Mouse (Mus musculus): ENCODE measurements at regions not wholly inside any gene's neighbourhood (a gene's known extent, or its start where the extent isn't known, plus 50 kb on each side); places are given as distances from the start of the nearest gene placed in this dataset.

DNA sequence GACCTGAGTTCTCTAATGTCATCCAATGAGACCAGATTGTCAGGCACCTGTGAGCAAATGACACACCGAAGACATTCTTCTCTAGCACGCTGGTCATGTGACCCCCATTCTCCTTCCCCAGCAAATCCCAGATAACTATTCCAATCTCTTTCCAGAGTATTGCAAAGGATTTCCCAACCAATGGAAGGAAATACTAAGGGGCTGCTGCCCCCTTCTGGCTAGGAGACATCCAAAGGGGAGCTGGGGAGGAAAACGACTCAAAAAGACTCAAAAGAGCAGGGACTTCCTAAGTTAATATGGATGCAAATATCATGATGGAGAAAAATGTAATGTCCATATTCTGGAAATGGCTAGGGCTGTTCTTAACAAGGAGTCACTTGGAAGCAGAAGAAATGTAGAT lies 129.5 kb downstream of the Kcna5 start:
- Histone ChIP-seq H3K4me3 (ENCODE audit: low read length) (no peak overlapping the region), H3K27ac (ENCODE audit: low read depth, low read length) (no peak overlapping the region), H3K9me3 (ENCODE audit: control insufficient read depth, low read length) (no peaks in the 10 kb centered on the region), H3K36me3 (ENCODE audit: control insufficient read depth, insufficient read depth, low read length) (no peaks in the 10 kb centered on the region), H3K4me2 (ENCODE audit: low read length) (no peak overlapping the region), H3K4me1 (ENCODE audit: control insufficient read depth, insufficient read depth, low read depth, low read length) (no peaks in the 10 kb centered on the region), H3K9ac (ENCODE audit: low read depth, low read length) (no peak overlapping the region), H3K27me3 (replicated peaks; ENCODE audit: control insufficient read depth, insufficient read depth, low read length) (no peaks in the 10 kb centered on the region)
- 47% methylated on average over 3 of the region's 3 CpGs for WGBS
- ATAC-seq = no peak

DNA sequence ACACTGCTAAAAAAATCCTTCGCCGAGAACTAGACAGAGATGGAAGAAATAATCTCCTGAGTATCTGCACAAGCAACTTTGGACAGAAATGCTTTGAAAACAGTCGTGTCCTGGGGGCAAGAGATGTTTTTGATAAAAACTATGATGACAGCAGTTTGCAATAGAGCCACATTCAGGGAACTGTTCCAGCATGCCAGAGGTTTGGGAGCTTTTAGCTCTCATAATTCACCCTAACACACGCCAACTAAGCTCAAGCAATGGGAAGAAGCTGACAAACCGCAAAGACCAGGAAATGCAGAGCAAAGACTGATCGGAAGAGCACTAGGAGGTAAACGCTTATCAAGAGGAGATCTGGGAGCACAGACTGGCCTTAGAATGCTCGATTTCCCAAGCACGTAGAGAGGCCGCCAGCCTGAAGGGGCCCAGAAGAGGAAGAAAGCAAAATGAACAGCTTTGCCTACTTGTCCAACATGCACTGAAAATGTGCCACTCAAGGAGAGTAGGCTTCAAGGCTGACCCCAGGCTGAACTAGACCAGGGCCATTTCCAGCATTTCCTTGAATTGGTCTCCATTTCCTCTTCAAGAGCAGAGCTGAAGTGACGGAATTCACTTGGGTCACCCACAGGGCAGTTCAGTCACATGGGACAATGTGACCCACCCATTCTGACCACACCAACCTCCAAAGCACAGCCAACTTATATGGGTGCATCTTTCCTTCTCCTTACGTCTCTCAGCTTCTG lies 130.7 kb downstream of the Kcna5 start:
- H3K4me2 ChIP-seq (ENCODE audit: low read length) = no peak overlapping the region
- H3K4me3 ChIP-seq (ENCODE audit: low read length) = no peak overlapping the region
- H3K4me1 ChIP-seq (ENCODE audit: control insufficient read depth, insufficient read depth, low read depth, low read length) = no peaks in the 10 kb centered on the region
- H3K36me3 ChIP-seq (ENCODE audit: control insufficient read depth, insufficient read depth, low read length) = no peaks in the 10 kb centered on the region
- WGBS = 80% methylated on average over 12 of the region's 12 CpGs
- H3K27me3 ChIP-seq (replicated peaks; ENCODE audit: control insufficient read depth, insufficient read depth, low read length) = no peaks in the 10 kb centered on the region
- no peak for ATAC-seq
- no peaks in the 10 kb centered on the region for H3K9me3 ChIP-seq (ENCODE audit: control insufficient read depth, low read length)
- H3K9ac ChIP-seq (ENCODE audit: low read depth, low read length) = no peak overlapping the region
- H3K27ac ChIP-seq (ENCODE audit: low read depth, low read length) = no peak overlapping the region

DNA sequence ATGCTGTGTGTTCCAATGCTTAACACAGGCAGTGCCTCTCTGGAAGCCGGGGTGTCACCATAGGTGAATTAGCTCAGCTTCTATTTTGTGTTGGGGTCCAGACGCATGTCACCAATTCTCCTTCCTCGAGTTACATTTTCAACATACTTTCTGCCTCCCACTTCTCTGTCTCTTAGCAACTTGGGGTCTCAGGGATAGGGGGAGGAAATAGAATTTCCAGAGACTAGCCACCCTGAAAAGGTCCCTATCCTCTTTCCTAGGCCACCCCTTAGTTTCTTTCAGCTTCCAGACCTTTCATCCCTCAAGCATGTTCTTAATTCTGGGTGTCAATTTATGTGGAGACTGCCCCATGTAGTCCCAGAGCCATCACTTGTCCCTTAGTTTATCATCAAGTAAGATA lies 135.6 kb downstream of the Kcna5 start:
- no peak for ATAC-seq
- Histone ChIP-seq H3K27ac (ENCODE audit: low read depth, low read length) (no peak overlapping the region), H3K4me1 (ENCODE audit: control insufficient read depth, insufficient read depth, low read depth, low read length) (no peaks in the 10 kb centered on the region), H3K4me3 (ENCODE audit: low read length) (no peak overlapping the region), H3K9ac (ENCODE audit: low read depth, low read length) (no peak overlapping the region), H3K9me3 (ENCODE audit: control insufficient read depth, low read length) (no peaks in the 10 kb centered on the region), H3K27me3 (replicated peaks; ENCODE audit: control insufficient read depth, insufficient read depth, low read length) (no peaks in the 10 kb centered on the region), H3K4me2 (ENCODE audit: low read length) (no peak overlapping the region), H3K36me3 (ENCODE audit: control insufficient read depth, insufficient read depth, low read length) (no peaks in the 10 kb centered on the region)
- 66% methylated on average over 3 of the region's 3 CpGs for WGBS

DNA sequence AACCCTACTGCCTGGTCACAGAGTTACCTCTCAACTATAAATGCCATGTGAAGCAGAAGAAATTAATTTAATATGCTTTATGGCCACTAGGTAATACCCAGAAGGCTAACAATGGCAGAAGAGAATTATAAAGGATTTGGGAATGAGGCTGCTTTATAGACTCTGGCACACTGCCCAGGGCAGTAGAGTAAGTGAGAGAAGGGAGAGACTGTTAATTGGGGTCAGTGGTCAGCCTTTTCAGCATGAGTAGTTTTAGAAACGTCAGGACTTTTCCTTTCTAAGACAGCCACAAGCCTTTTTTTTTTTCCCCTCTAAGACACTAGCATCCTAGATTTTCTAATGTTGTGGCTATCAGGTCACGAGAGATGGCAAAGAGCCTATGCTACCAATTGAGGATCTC lies 136.6 kb downstream of the Kcna5 start:
- no peaks in the 10 kb centered on the region for H3K9me3 ChIP-seq (ENCODE audit: control insufficient read depth, low read length)
- no peak overlapping the region for H3K27ac ChIP-seq (ENCODE audit: low read depth, low read length)
- 31% methylated on average over 2 of the region's 2 CpGs for WGBS
- H3K4me1 ChIP-seq (ENCODE audit: control insufficient read depth, insufficient read depth, low read depth, low read length) = no peaks in the 10 kb centered on the region
- no peak overlapping the region for H3K9ac ChIP-seq (ENCODE audit: low read depth, low read length)
- H3K36me3 ChIP-seq (ENCODE audit: control insufficient read depth, insufficient read depth, low read length) = no peaks in the 10 kb centered on the region
- H3K27me3 ChIP-seq (replicated peaks; ENCODE audit: control insufficient read depth, insufficient read depth, low read length) = no peaks in the 10 kb centered on the region
- H3K4me2 ChIP-seq (ENCODE audit: low read length) = no peak overlapping the region
- no peak overlapping the region for H3K4me3 ChIP-seq (ENCODE audit: low read length)
- ATAC-seq = no peak

DNA sequence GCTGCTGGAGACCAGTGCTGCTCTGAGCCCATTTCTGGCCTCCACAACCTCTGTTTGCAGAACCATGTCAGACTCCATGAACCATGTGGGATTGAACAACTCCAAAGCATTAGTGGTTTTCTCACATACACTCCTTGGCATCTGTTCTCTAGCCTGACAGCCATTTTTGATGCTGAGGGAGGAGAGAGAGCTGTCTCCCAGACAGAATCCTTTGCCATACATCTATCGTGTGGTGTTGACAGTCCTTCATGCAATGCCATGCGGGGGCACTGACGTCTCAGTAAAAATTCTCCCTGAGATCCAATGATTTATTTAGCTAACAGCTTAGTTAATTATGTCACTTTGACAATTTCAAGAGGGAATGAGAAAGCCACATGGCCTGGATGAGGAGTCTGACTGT lies 140.2 kb downstream of the Kcna5 start:
- Histone ChIP-seq H3K27me3 (replicated peaks; ENCODE audit: control insufficient read depth, insufficient read depth, low read length) (no peaks in the 10 kb centered on the region), H3K27ac (ENCODE audit: low read depth, low read length) (no peak overlapping the region), H3K4me1 (ENCODE audit: control insufficient read depth, insufficient read depth, low read depth, low read length) (no peaks in the 10 kb centered on the region), H3K4me2 (ENCODE audit: low read length) (no peak overlapping the region), H3K9me3 (ENCODE audit: control insufficient read depth, low read length) (no peaks in the 10 kb centered on the region), H3K9ac (ENCODE audit: low read depth, low read length) (no peak overlapping the region), H3K4me3 (ENCODE audit: low read length) (no peak overlapping the region), H3K36me3 (ENCODE audit: control insufficient read depth, insufficient read depth, low read length) (no peaks in the 10 kb centered on the region)
- 65% methylated on average over 3 of the region's 3 CpGs for whole genome bisulfite sequencing
- ATAC-seq = no peak

DNA sequence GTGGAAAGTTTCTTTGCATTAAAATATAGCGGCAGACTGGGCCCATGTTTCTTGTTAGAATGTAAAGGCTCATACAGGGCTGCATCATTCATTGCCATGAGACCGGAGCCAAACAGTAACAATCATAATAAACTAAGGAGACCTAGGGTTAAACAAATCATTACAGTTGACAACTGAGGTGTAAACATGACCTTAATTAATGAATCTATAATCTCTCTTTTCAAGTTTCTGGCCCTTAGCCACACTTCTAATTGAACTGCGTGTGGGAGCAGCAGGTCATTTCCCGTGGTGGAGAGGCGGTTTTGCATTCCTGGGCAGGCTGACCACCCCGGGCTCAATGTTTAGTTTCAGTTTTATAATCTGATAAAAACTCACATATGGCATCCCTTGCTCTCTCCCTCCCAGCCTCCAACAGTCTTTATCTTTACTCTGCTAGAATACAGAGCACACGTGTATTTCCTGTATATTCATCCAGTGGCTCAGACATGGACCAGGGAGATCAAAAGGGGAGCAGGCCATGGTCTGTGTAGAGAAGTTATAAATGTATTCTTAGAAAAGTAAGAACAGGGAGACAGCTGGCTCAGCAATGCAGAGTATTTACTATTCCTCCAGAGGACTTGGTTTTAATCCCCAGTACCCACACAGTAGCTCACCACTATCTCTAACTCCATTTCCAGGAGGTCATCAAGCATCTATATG lies 141.0 kb downstream of the Kcna5 start:
- WGBS = 52% methylated on average over 7 of the region's 7 CpGs
- Histone ChIP-seq H3K9ac (ENCODE audit: low read depth, low read length) (no peak overlapping the region), H3K36me3 (ENCODE audit: control insufficient read depth, insufficient read depth, low read length) (no peaks in the 10 kb centered on the region), H3K4me1 (ENCODE audit: control insufficient read depth, insufficient read depth, low read depth, low read length) (no peaks in the 10 kb centered on the region), H3K27ac (ENCODE audit: low read depth, low read length) (no peak overlapping the region), H3K4me2 (ENCODE audit: low read length) (no peak overlapping the region), H3K4me3 (ENCODE audit: low read length) (no peak overlapping the region), H3K27me3 (replicated peaks; ENCODE audit: control insufficient read depth, insufficient read depth, low read length) (no peaks in the 10 kb centered on the region), H3K9me3 (ENCODE audit: control insufficient read depth, low read length) (no peaks in the 10 kb centered on the region)
- no peak for ATAC-seq

DNA sequence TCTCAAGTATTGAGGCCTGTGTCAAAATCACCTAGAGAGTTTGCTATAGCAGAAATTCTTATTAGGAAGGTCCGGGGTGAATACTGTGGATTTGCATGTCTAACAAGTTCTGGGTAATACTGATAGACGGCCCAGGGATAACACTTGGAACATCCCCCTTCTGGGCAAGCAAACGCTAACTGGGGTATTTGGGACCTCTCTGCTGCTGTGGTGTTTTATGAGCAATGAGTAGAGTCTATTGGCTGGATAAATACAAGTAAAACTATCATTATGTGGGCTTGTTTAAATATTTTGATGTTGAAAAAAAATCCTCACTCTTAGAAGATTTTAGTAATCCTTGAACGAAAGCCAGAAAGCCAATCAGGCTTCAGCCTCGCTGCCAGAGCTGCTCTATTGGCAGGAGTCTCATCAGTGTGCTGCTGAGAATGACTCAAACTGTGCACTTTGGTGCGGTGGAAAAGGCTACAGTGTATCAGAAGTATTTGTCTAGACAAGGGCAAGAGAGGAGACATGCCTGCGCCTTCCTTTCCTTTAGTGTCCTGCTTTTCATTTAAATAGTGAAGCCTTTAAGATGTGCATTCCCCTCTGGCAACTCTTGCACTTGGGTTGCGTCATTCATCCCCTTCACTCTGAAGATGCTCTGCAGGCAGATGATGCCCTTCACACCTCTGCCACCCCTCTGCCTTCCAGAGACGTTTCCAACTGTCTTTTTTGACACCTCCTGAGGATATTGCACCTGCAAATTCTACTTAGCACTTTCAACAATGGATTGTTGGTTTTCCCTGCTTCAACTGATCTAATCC lies 150.8 kb downstream of the Kcna5 start:
- Histone ChIP-seq H3K27me3 (replicated peaks; ENCODE audit: control insufficient read depth, insufficient read depth, low read length) (no peaks in the 10 kb centered on the region), H3K4me1 (ENCODE audit: control insufficient read depth, insufficient read depth, low read depth, low read length) (no peaks in the 10 kb centered on the region), H3K27ac (ENCODE audit: low read depth, low read length) (no peak overlapping the region), H3K9me3 (ENCODE audit: control insufficient read depth, low read length) (no peaks in the 10 kb centered on the region), H3K4me2 (ENCODE audit: low read length) (no peak overlapping the region), H3K4me3 (ENCODE audit: low read length) (no peak overlapping the region), H3K36me3 (ENCODE audit: control insufficient read depth, insufficient read depth, low read length) (no peaks in the 10 kb centered on the region), H3K9ac (ENCODE audit: low read depth, low read length) (no peak overlapping the region)
- ATAC-seq = no peak
- 62% methylated on average over 9 of the region's 9 CpGs for WGBS

DNA sequence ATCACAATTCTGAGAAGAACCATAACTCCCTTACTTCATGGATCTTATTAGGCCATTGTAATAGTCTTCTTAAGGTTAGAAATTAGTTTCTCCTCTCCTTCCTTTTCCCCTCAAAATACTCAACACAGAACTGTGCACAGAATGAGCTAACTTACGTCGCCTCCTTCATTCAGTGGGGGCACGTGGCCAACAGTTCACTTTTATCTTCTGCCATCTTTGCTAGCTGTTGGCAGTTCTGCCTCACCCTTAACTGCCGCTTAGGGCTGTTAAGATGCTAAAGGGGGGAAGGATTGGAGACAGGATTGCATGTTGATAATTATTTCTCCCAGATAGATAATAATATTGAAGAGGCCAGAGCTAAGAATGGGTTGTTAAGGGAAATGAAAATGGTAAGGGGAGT lies 158.0 kb downstream of the Kcna5 start:
- no peak overlapping the region for H3K9ac ChIP-seq (ENCODE audit: low read depth, low read length)
- WGBS = 78% methylated on average over 4 of the region's 4 CpGs
- no peak overlapping the region for H3K4me3 ChIP-seq (ENCODE audit: low read length)
- no peaks in the 10 kb centered on the region for H3K27me3 ChIP-seq (replicated peaks; ENCODE audit: control insufficient read depth, insufficient read depth, low read length)
- no peaks in the 10 kb centered on the region for H3K4me1 ChIP-seq (ENCODE audit: control insufficient read depth, insufficient read depth, low read depth, low read length)
- H3K36me3 ChIP-seq (ENCODE audit: control insufficient read depth, insufficient read depth, low read length) = no peaks in the 10 kb centered on the region
- H3K9me3 ChIP-seq (ENCODE audit: control insufficient read depth, low read length) = no peaks in the 10 kb centered on the region
- no peak for ATAC-seq
- no peak overlapping the region for H3K4me2 ChIP-seq (ENCODE audit: low read length)
- no peak overlapping the region for H3K27ac ChIP-seq (ENCODE audit: low read depth, low read length)

DNA sequence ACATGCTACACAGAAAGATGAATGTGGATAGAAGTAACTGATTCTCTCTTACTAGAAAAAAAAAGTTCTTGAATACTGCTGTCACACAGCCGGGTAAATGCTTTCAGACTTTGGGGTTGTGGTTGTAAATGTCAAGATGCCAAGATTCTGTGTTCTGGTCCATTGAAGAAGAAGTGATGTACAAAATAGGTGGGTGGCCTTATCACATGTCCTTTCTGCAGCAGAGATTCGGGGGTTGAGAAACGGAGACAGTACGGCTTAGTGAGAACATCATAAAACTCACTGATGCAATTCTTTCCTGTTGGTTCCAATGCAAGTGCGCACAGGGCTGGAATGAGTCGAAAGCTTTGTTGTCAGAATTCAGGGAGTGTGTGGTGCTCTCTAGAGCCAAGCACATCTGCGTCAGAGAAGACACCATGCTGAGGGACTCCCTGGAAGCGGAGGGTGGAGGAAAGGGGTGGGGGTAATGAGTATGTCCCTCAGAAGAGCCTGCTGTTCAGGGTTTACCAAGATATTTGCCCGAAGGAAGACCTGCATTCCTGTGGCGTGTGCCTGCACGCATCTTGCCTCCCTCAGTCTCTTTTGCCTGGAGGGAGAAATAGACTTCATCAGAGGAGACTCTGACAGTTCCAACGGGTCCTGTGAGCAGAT lies 160.1 kb downstream of the Kcna5 start:
- Histone ChIP-seq H3K9ac (ENCODE audit: low read depth, low read length) (no peak overlapping the region), H3K4me3 (ENCODE audit: low read length) (no peak overlapping the region), H3K4me1 (ENCODE audit: control insufficient read depth, insufficient read depth, low read depth, low read length) (no peaks in the 10 kb centered on the region), H3K4me2 (ENCODE audit: low read length) (no peak overlapping the region), H3K27me3 (replicated peaks; ENCODE audit: control insufficient read depth, insufficient read depth, low read length) (no peaks in the 10 kb centered on the region), H3K36me3 (ENCODE audit: control insufficient read depth, insufficient read depth, low read length) (no peaks in the 10 kb centered on the region), H3K9me3 (ENCODE audit: control insufficient read depth, low read length) (no peaks in the 10 kb centered on the region), H3K27ac (ENCODE audit: low read depth, low read length) (no peak overlapping the region)
- 62% methylated on average over 12 of the region's 12 CpGs for WGBS
- no peak for ATAC-seq
